Mouse (Mus musculus) brown adipose tissue, adult 24 weeks (tissue): ENCODE measurements around the gene Cdh23. TPM values are rescaled to one million over a fixed set of nuclear protein-coding genes. Genes with fewer than 3 reads are reported as not detected.

ENCODE experiments used
- H3K27ac ChIP-seq: fragments of 200-500 bp; replicated peaks from 2 replicates; pipeline ENCODE4 v1.5.1; 2012; ENCODE audit warnings: low read depth, mild to moderate bottlenecking, low read length
- H3K4me1 ChIP-seq: fragments of 200-500 bp; 2 replicates; pipeline ENCODE4 v1.6.1; 2012; ENCODE audit warnings: low read length, mixed read lengths; ENCODE audit not compliant: control insufficient read depth, insufficient read depth, insufficient read length
- H3K4me3 ChIP-seq: fragments of 200-500 bp; 2 replicates; pipeline ENCODE4 v1.5.1; 2012; ENCODE audit warnings: low read depth, mild to moderate bottlenecking, low read length, moderate library complexity; ENCODE audit not compliant: insufficient read depth
- polyA plus RNA-seq: library from polyadenylated mRNA; stranded (reverse); fragments of >200 nt; gene quantifications from 2 replicates; pipeline ENCODE4 v1.2.4, GENCODE M21; 2012; ENCODE audit not compliant: missing spikeins, insufficient read depth, insufficient read length

The Cdh23 gene
- polyA plus RNA-seq, 1 experiment = 2.1 TPM

- Histone ChIP-seq H3K27ac (peak overlapping the region; percentile 31; the same call in 1 of the 2 replicates), H3K4me3 (no peak overlapping the region), H3K4me1 (peaks cover 6% of the 10 kb centered on the region)
Measured at GRCm38 (mm10) chr10:60263351-60263750, 432.9 kb downstream of the Cdh23 start.

- Histone ChIP-seq H3K27ac (peak overlapping the region; percentile 59), H3K4me1 (peaks cover 6% of the 10 kb centered on the region), H3K4me3 (no peak overlapping the region)
Measured at GRCm38 (mm10) chr10:60262386-60262785, 433.9 kb downstream of the Cdh23 start.

GRCm38 (mm10) chr10:60261530-60261929, 434.8 kb downstream of the Cdh23 start:
- H3K4me1 ChIP-seq = peaks cover 6% of the 10 kb centered on the region
- peak overlapping the region; percentile 56 for H3K27ac ChIP-seq
- H3K4me3 ChIP-seq = no peak overlapping the region

- Histone ChIP-seq H3K27ac (peak overlapping the region; percentile 56), H3K4me3 (no peak overlapping the region), H3K4me1 (peaks cover 6% of the 10 kb centered on the region)
Measured at GRCm38 (mm10) chr10:60260557-60261294, 435.6 kb downstream of the Cdh23 start.

GRCm38 (mm10) chr10:60257261-60257825, 438.9 kb downstream of the Cdh23 start:
- Histone ChIP-seq H3K27ac (no peak overlapping the region), H3K4me1 (peaks cover 6% of the 10 kb centered on the region; the same call in 1 of the 2 replicates), H3K4me3 (no peak overlapping the region)

GRCm38 (mm10) chr10:60256088-60256487, 440.2 kb downstream of the Cdh23 start:
- Histone ChIP-seq H3K27ac (no peak overlapping the region), H3K4me1 (no peaks in the 10 kb centered on the region)

More at GRCm38 (mm10) chr10:60256088-60256487, 440.2 kb downstream of the Cdh23 start:
- H3K4me3 ChIP-seq = no peak overlapping the region

Other genes with a start within 250 kb of the Cdh23 start
- 3.6 and 5.4 TPM in 2 replicates for gene Slc29a3, start 56.3 kb upstream of the Cdh23 start, polyA plus RNA-seq
- gene Unc5b, start 135.1 kb upstream of the Cdh23 start, polyA plus RNA-seq = 1.7 and 2.5 TPM in 2 replicates